Mouse (Mus musculus) brain, embryonic 14.5 days (tissue): ENCODE measurements around the gene Anks6. TPM values are rescaled to one million over a fixed set of nuclear protein-coding genes. Genes with fewer than 3 reads are reported as not detected.
A peak's percentile ranks its signal among the peaks of the same experiment; 100 is the strongest.

Experiments
- DNase-seq: peaks from one replicate; pipeline ENCODE4 v3.0.0-alpha.2; 2011; ENCODE audit warnings: low read depth
- CTCF ChIP-seq: fragments of 200-500 bp; IDR thresholded peaks from 2 replicates; pipeline ENCODE4 v1.5.1; 2012; ENCODE audit warnings: inconsistent platforms, mild to moderate bottlenecking, moderate library complexity, borderline replicate concordance; ENCODE audit not compliant: insufficient read depth, insufficient read length; ENCODE audit errors: extremely low read depth
- POLR2A ChIP-seq: fragments of 200-500 bp; IDR thresholded peaks from 2 replicates; pipeline ENCODE4 v1.6.1; 2012; ENCODE audit warnings: mild to moderate bottlenecking, inconsistent platforms, borderline replicate concordance; ENCODE audit not compliant: poor library complexity, insufficient read depth, insufficient read length, severe bottlenecking; ENCODE audit errors: extremely low read depth
- polyA plus RNA-seq: library from polyadenylated mRNA; depleted of rRNA; stranded (reverse); fragments of >200 nt; gene quantifications from 2 replicates; pipeline ENCODE4 v1.2.3, GENCODE M21; 2012; rRNA removed

Gene Anks6
- polyA plus RNA-seq, result 17.2 and 17.3 TPM in 2 replicates

- no peak for TF ChIP-seq CTCF
- peak; percentile 54; the same call in 1 of the 2 replicates for TF ChIP-seq POLR2A
- peak; percentile 91 for DNase-seq
These were observed at the start of gene Anks6 for GRCm38 (mm10) chr4:47056791-47057509. Anks6 (minus strand) TSS chr4:47057427.

- TF ChIP-seq CTCF, result no peak
- no peak for TF ChIP-seq POLR2A
- DNase-seq, result no peak
These were observed 46.3 kb upstream of the Anks6 start for GRCm38 (mm10) chr4:47103561-47103960.

GRCm38 (mm10) chr4:47093647-47094046 is 36.4 kb upstream of the Anks6 start:
- DNase-seq, result peak; percentile 51
- TF ChIP-seq CTCF (no peak), POLR2A (no peak)

GRCm38 (mm10) chr4:47093161-47093560 is 35.9 kb upstream of the Anks6 start:
- TF ChIP-seq CTCF, result no peak
- TF ChIP-seq POLR2A, result no peak
- no peak for DNase-seq

GRCm38 (mm10) chr4:47092387-47093021 is 35.3 kb upstream of the Anks6 start:
- peak; percentile 33 for DNase-seq
- TF ChIP-seq CTCF (no peak), POLR2A (no peak)

- no peak for TF ChIP-seq POLR2A
- TF ChIP-seq CTCF, result no peak
- DNase-seq, result peak; percentile 67
These were observed 34.5 kb upstream of the Anks6 start, which contains the start of gene Galnt12 for GRCm38 (mm10) chr4:47091493-47092386. Galnt12 (plus strand) TSS chr4:47091909.

- TF ChIP-seq CTCF, result no peak
- TF ChIP-seq POLR2A, result no peak
- no peak for DNase-seq
These were observed 31.4 kb upstream of the Anks6 start for GRCm38 (mm10) chr4:47088671-47089070.

- DNase-seq, result no peak
These were observed 26.6 kb upstream of the Anks6 start for GRCm38 (mm10) chr4:47083824-47084223.

GRCm38 (mm10) chr4:47080647-47081010 is 23.4 kb upstream of the Anks6 start:
- no peak for TF ChIP-seq POLR2A
- TF ChIP-seq CTCF, result no peak
- DNase-seq, result no peak

More at GRCm38 (mm10) chr4:47083824-47084223, 26.6 kb upstream of the Anks6 start:
- TF ChIP-seq POLR2A (no peak), CTCF (no peak)

GRCm38 (mm10) chr4:47079997-47080646 is 22.9 kb upstream of the Anks6 start:
- DNase-seq, result no peak
- no peak for TF ChIP-seq POLR2A
- no peak for TF ChIP-seq CTCF

- no peak for TF ChIP-seq CTCF
- no peak for TF ChIP-seq POLR2A
- DNase-seq, result no peak
These were observed 17.8 kb upstream of the Anks6 start for GRCm38 (mm10) chr4:47075054-47075453.

GRCm38 (mm10) chr4:47060900-47061299 is 3.7 kb upstream of the Anks6 start:
- DNase-seq, result no peak

More at GRCm38 (mm10) chr4:47060900-47061299, 3.7 kb upstream of the Anks6 start:
- no peak for TF ChIP-seq POLR2A
- no peak for TF ChIP-seq CTCF
